Mouse (Mus musculus) cerebellum, adult 2 months (tissue): Measurements from ENCODE around the gene Ahsa1. TPM values are rescaled to one million over a fixed set of nuclear protein-coding genes. Genes with fewer than 3 reads are reported as not detected.
A peak's percentile ranks its signal among the peaks of the same experiment; 100 is the strongest.

Source experiments
- DNase-seq, 2 experiments: peaks; one replicate each; pipeline ENCODE4 v3.0.0; 2021
- H3K27ac ChIP-seq: fragments of 200-500 bp; 2 replicates; pipeline ENCODE4 v1.5.1; 2012; ENCODE audit warnings: low read length, control low read depth, inconsistent platforms; ENCODE audit not compliant: insufficient read depth
- H3K27me3 ChIP-seq: fragments of 200-500 bp; 2 replicates; pipeline ENCODE4 v1.6.1; 2012; ENCODE audit warnings: inconsistent platforms, mild to moderate bottlenecking, low read length, moderate library complexity; ENCODE audit not compliant: control insufficient read depth, insufficient read depth
- H3K4me1 ChIP-seq: fragments of 200-500 bp; 2 replicates; pipeline ENCODE4 v1.6.1; 2011; ENCODE audit warnings: low read length; ENCODE audit not compliant: control insufficient read depth, insufficient read depth
- H3K4me3 ChIP-seq: fragments of 200-500 bp; replicated peaks from 2 replicates; pipeline ENCODE3; 2011; ENCODE audit warnings: mild to moderate bottlenecking, low read depth, low read length, control low read depth; ENCODE audit not compliant: insufficient read depth
- CTCF ChIP-seq: fragments of 200-500 bp; IDR thresholded peaks from 2 replicates; pipeline ENCODE4 v1.5.1; 2011; ENCODE audit warnings: low read depth, mild to moderate bottlenecking, control low read depth, low read length, moderate library complexity, borderline replicate concordance; ENCODE audit not compliant: insufficient read depth
- POLR2A ChIP-seq: fragments of 200-500 bp; IDR thresholded peaks from 2 replicates; pipeline ENCODE4 v1.6.1; 2011; ENCODE audit warnings: low read length, control low read depth, borderline replicate concordance; ENCODE audit not compliant: insufficient read depth
- WGBS: fragments of 180-500 bp; shearing (Covaris S2); methylation state at CpG from one replicate; pipeline ENCODE4 v1.1.7; 2018; 5-methylcytosine and 5-hydroxymethylcytosine counted together
- polyA plus RNA-seq: library from polyadenylated mRNA; depleted of rRNA; stranded (reverse); fragments of >200 nt; gene quantifications from 2 replicates; pipeline ENCODE4 v1.2.3, GENCODE M21; 2012

The Ahsa1 gene
- polyA plus RNA-seq, 1 experiment = 246 TPM

- TF ChIP-seq CTCF = no peak
- no peak for TF ChIP-seq POLR2A
- WGBS = 77% methylated on average over 4 of the region's 4 CpGs
These were observed 18.0 kb downstream of the Ahsa1 start for GRCm38 (mm10) chr12:87284268-87284667.

GRCm38 (mm10) chr12:87284726-87285125 is 18.4 kb downstream of the Ahsa1 start:
- TF ChIP-seq CTCF = no peak
- no peak for TF ChIP-seq POLR2A
- Histone ChIP-seq H3K27ac (no peak overlapping the region), H3K4me1 (no peaks in the 10 kb centered on the region), H3K4me3 (no peak overlapping the region), H3K27me3 (no peaks in the 10 kb centered on the region)
- WGBS = 84% methylated on average over 5 of the region's 5 CpGs
- DNase-seq = no peak

More at GRCm38 (mm10) chr12:87284268-87284667, 18.0 kb downstream of the Ahsa1 start:
- no peak overlapping the region for H3K4me3 ChIP-seq
- no peak for DNase-seq
- H3K27ac ChIP-seq = no peak overlapping the region
- no peaks in the 10 kb centered on the region for H3K27me3 ChIP-seq
- H3K4me1 ChIP-seq = no peaks in the 10 kb centered on the region

GRCm38 (mm10) chr12:87289100-87289499 is 22.8 kb downstream of the Ahsa1 start:
- TF ChIP-seq CTCF (no peak), POLR2A (no peak)
- no peak overlapping the region for H3K4me3 ChIP-seq
- no peak for DNase-seq
- no peak overlapping the region for H3K27ac ChIP-seq
- no peaks in the 10 kb centered on the region for H3K4me1 ChIP-seq
- no peaks in the 10 kb centered on the region for H3K27me3 ChIP-seq
- 92% methylated on average over 5 of the region's 5 CpGs for WGBS

- 63% methylated on average over 6 of the region's 6 CpGs for WGBS
These were observed 27.7 kb downstream of the Ahsa1 start for GRCm38 (mm10) chr12:87293934-87294333.

GRCm38 (mm10) chr12:87299037-87299656 is 32.9 kb downstream of the Ahsa1 start:
- no peak overlapping the region for H3K27ac ChIP-seq
- peaks cover 4% of the 10 kb centered on the region; the same call in 1 of the 2 replicates for H3K4me1 ChIP-seq
- peak overlapping the region; percentile 56 for H3K4me3 ChIP-seq
- peaks cover 1% of the 10 kb centered on the region; the same call in 1 of the 2 replicates for H3K27me3 ChIP-seq
- no peak for TF ChIP-seq CTCF
- peak in 1 of 2 experiments; percentile 47 for DNase-seq
- 8% methylated on average over 29 of the region's 29 CpGs for WGBS

More at GRCm38 (mm10) chr12:87293934-87294333, 27.7 kb downstream of the Ahsa1 start:
- H3K4me1 ChIP-seq = no peaks in the 10 kb centered on the region
- no peak overlapping the region for H3K27ac ChIP-seq
- DNase-seq = no peak
- H3K4me3 ChIP-seq = no peak overlapping the region
- no peak for TF ChIP-seq CTCF
- TF ChIP-seq POLR2A = no peak
- H3K27me3 ChIP-seq = no peaks in the 10 kb centered on the region

GRCm38 (mm10) chr12:87299657-87300440 is 33.6 kb downstream of the Ahsa1 start, which contains the start of gene Ism2:
Gene Ism2, minus strand, starts transcription at chr12:87299705.
- TF ChIP-seq CTCF (no peak), POLR2A (no peak)
- Histone ChIP-seq H3K27me3 (peaks cover 1% of the 10 kb centered on the region; the same call in 1 of the 2 replicates), H3K4me3 (peak within 1 kb of the TSS; percentile 56), H3K4me1 (peaks cover 4% of the 10 kb centered on the region; the same call in 1 of the 2 replicates), H3K27ac (no peak within 1 kb of the TSS)
- under 1% methylated on average over 75 of the region's 86 CpGs for WGBS
- DNase-seq = peak in 1 of 2 experiments; percentile 28

- TF ChIP-seq POLR2A (no peak), CTCF (no peak)
- DNase-seq = no peak
- 5% methylated on average over 9 of the region's 9 CpGs for WGBS
- Histone ChIP-seq H3K4me3 (peak overlapping the region; percentile 56), H3K27ac (no peak overlapping the region), H3K27me3 (peaks cover 1% of the 10 kb centered on the region; the same call in 1 of the 2 replicates), H3K4me1 (peaks cover 4% of the 10 kb centered on the region; the same call in 1 of the 2 replicates)
These were observed 34.1 kb downstream of the Ahsa1 start for GRCm38 (mm10) chr12:87300441-87300690.

GRCm38 (mm10) chr12:87301189-87301588 is 34.9 kb downstream of the Ahsa1 start:
- 61% methylated on average over 4 of the region's 4 CpGs for whole genome bisulfite sequencing
- Histone ChIP-seq H3K4me1 (peaks cover 8% of the 10 kb centered on the region; the same call in 1 of the 2 replicates), H3K27me3 (peaks cover 1% of the 10 kb centered on the region; the same call in 1 of the 2 replicates), H3K27ac (no peak overlapping the region), H3K4me3 (no peak overlapping the region)
- no peak for TF ChIP-seq CTCF
- TF ChIP-seq POLR2A = no peak
- DNase-seq = no peak
